Mouse (Mus musculus): Measurements from ENCODE around the gene Zfp654.
"Not testable (repeated sequence)": the region's sequence is repeated elsewhere in the genome, so short reads cannot be mapped to it uniquely, and the experiment has no call there.

Gene Zfp654

DNA sequence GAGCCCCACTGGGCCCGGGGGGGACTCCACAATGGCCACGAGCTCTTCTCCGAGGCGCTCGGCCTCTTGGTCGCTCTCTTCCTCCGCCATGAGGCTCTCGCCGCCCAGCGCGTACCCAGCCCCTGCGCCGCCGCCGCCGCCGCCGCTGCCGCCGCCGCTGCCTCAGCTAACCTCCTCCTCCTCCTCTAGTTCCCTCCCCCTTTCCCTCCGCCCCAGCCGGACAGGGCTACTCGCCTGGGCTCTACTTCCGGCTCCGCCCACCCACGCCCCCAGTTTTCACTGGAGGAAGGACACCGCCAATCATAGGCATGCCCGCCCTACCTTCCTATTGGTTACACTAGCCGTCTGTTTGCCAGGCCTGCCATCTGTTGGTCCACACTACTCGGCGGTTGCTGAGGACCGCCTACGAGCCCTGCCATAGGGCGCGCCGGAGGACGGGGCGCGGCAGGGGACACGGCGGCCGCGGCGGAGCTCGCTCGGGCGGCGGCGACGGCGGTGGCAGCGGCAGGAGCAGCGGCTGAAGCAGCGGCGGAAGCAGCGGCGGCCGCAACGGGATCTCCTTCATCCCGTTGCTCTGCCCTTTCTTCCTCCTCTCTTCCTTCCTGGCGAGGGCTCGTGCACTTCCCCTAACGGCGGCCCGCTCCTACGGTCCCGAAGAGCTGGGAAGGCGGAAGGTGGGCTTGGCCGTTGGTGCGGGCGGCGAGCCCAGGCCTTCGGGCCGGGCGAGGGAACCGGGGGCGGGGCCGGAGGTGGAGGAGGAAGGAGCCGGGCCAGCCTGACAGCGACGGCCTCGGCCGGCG is at the start of gene Zfp654, which contains the start of gene Cggbp1:
Gene Zfp654 (minus strand): TSS at position 90 of the 800 bp plus-strand sequence.
Gene Cggbp1 (plus strand): TSS at position 434 of the 800 bp plus-strand sequence.
- peak; percentile 99 for DNase-seq (ENCODE audit: low read depth, low spot score)

DNA sequence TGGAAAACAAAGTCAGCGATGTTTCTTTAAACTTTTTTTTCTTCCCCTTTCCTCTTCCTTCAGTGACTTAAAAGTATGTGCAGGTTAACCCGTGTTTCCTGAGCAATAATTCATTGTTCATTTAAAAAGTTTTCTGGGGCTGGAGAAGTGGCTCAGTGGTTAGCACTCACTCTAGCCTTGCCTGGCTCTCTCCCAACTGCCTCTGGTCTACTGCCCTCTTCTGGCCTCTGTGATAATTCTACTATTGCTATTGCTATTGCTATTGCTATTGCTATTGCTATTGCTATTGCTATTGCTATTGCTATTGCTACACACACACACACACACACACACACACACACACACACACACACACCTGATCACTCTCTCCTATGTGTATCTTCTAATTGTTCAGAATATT is 47.6 kb upstream of the Zfp654 start:
- no peak for DNase-seq (ENCODE audit: low read depth, low spot score)

DNA sequence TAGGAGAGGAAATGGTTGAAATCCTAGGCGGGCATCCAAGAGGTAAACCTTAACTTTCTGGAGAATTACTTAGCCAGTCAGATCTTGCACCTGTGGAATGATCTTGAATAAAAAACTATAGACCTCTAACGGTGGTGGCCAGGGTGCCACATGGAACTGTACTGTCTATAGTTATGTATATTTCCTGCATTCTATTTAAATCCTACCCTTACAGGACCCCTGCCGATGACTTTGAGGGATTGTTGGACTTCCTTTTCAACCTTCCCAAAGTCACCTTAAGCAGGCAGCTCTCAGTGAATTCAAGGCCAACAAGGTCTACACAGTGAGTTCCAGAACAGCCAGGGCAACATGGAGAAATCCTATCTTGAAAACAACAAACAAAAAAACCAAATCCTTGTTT is 38.0 kb upstream of the Zfp654 start:
- no peak for DNase-seq (ENCODE audit: low read depth, low spot score)

DNA sequence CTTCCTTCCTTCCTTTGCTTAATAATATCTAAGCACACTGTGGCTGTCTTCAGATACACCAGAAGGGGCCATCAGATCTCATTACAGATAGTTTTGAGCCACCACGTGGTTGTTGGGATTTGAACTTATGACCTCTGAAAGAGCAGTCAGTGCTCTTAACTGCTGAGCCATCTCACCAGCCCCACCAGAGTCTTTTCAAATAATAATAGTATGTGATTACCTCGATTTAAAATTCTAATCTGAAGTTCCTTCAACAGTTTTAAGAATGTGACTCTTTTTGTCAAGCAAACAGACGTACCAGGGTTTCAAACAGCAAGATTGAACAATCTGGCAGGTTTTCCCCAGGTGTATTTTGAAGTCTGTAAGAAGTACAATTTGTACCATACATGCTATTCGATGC is 34.1 kb upstream of the Zfp654 start:
- DNase-seq (ENCODE audit: low read depth, low spot score) = no peak

DNA sequence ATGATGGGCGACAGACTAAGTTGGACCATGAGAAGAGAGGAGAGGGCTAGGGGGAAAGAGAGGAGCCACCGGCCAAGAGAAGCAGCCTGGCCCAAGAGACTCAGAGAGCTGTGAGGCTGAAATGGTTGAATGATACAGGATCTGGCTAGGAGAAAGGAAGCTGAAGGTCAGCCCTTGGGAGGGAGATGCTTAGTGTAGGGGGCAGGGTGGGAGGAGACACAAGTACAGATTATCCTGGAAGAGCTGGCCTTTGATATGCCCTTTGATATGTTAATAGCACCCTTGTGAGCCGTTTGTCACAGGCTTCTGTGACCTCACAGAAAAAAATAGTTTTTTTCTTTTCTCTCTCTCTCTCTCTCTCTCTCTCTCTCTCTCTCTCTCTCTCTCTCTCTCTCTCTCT is 33.7 kb upstream of the Zfp654 start:
- no peak for DNase-seq (ENCODE audit: low read depth, low spot score)

DNA sequence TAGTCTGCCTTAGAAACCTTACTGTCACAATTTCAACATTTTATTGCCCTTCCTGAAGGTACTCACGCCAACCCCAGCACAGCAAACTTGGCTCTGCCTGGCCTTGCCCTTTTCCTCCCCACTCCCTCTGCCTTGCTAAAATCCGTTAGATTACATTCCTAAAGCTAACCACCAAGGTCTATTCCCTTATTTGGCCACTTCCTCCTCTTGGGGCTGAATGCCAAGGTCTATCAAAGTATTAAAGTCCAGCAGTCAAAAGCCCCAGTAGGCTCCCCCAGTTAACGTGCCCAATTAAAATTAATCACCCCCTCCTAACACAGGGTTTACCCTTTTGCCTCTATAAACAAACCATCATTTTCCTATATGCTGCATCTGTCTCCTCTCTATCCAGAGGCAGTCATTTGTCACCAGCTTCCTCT is 33.0 kb upstream of the Zfp654 start:
- no peak for DNase-seq (ENCODE audit: low read depth, low spot score)

DNA sequence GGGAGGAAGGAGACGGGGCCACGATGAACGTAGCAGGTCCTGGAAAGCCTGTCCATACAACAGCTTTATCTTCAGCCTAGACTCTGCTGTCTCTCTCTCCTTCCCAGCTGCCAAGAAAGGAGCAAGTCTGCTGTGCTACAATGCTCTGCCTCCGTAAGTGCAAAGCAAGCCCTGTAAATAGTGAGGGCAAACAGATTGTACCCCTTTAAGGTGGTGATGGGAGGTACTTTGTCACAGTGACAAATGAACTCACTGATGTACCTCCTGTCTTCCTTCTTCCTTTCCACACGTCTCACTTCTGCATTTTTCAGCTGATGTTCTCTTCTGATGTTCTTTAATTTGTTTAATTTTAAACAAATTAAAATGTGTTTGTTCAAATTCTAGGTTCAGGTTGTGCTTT is 32.4 kb upstream of the Zfp654 start:
- DNase-seq (ENCODE audit: low read depth, low spot score) = no peak

DNA sequence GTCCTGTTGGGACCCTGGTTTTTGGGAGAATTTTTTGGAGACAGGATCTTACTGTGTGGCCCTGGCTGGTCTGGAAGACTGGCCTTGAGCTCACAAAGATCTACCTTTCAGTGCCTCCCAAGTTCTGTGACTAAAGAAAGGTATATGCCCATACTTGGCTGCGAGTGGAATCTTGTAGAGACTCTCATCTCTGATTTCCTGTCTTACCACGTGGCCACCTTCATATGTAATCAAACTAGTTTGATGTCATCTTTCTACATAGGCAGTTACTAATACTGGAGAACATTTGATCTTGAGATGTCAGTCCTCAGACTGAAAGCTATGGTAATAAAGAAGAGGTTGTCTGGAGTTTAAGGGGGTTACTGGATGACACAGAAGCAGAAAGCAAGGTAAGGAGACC is 30.0 kb upstream of the Zfp654 start:
- DNase-seq (ENCODE audit: low read depth, low spot score) = no peak

DNA sequence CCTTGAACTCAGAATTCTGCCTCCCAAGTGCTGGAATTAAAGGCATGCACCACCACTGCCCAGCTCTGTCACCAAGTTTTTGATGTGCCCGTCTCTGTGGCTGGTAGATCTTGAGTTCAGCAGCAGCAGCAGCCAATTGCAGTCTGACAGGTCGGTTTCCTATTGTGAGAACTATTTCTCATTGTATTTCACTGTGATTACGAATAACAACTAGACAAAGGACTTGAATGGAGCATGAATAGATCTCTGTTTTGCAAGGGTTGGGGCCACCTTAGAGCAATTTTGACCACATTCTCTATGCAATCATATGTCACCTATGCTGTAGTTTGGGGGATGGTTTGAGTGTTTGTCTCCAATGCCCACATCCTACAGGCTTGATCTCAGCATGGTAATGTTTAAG is 29.5 kb upstream of the Zfp654 start:
- no peak for DNase-seq (ENCODE audit: low read depth, low spot score)

DNA sequence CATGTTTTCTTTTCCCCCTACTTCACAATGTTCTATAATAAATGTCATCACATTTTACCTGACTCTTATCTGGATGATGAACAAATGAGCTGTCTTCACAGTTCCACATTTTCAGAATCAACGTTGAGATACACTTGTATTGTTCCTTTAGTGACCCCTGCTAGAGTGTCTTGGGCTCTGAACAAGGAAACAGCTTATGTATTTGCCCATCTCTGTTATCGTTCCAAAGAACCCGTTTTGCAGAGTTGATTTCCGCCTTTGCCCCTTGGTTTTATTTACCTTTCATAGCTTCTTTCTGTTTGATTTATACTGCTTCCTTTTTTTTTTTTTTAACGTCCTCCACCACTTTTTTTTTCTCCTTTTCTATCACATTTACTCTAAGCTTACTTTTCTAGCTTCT is 28.3 kb upstream of the Zfp654 start:
- no peak for DNase-seq (ENCODE audit: low read depth, low spot score)

DNA sequence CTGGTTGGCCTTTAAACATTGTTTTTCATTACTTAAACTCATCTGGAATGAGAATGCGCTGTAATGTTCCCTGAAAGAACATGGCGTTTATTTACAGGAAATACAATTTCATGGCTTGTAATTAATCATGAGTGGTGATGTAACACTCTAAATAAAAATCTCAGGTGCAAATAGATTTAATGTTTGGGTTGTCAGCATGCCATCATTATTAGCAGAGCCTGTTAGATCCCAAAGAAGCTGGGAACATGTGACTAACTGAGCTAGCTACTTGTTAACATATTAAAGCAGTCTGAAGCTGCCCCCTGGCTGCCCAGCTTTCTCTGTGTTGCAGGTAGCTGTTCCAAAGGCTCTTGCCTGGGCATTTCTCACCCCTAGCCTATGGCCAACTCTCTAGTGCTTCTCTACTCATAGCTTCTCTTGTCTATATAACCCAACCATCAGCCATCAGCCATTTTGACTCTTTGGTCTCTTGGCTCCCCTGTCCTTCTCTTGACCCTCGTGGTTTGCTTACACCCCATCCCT is 27.2 kb upstream of the Zfp654 start:
- no peak for DNase-seq (ENCODE audit: low read depth, low spot score)

DNA sequence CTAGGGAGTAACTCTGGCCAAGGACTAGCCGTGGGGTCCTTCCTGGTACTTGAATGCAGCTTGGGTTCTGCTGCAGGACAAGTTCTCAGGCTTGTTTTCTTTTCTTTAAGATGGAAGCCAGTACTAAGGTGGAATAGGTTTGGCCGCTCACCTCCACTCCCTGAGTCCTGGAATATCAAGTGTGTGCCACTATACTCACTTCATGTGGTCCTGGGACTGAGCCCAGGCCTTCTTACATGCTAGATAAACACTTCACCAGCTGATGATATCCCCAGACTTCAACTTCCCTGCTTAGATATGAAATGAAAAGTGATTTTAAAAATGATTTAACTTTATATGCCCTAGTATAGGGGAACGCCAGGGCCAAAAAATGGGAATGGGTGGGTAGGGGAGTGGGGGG is 25.9 kb upstream of the Zfp654 start:
- DNase-seq (ENCODE audit: low read depth, low spot score) = no peak

DNA sequence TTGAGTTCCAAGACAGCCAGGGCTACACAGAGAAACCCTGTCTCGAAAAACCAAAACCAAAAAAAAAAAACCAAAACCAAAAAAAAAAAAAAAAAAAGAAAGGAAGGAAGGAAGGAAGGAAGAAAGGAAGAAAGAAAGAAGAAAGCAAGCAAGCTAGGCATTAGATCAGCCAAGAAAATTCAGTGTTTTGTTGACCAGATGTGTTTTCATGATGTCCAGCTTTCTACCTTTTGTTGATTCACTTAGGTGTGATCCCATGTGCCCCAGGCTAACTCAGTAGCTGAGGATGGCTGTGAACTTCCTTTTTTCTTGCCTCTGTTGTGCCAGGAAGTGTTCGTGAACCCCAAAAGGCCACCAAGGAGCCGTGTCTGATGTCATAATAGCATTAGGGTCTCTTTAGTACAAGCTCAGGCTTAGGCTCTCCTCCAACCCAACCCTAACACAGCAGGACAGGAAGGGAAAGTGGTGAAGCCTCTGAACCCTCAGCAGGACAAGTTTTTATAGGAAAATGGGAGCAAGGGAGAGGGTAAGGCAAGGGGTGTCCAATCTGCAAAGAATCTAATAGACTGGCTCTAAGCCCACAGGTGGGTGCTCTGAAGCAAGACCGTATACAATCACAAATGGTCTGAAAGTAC is 25.3 kb upstream of the Zfp654 start:
- DNase-seq (ENCODE audit: low read depth, low spot score) = no peak

DNA sequence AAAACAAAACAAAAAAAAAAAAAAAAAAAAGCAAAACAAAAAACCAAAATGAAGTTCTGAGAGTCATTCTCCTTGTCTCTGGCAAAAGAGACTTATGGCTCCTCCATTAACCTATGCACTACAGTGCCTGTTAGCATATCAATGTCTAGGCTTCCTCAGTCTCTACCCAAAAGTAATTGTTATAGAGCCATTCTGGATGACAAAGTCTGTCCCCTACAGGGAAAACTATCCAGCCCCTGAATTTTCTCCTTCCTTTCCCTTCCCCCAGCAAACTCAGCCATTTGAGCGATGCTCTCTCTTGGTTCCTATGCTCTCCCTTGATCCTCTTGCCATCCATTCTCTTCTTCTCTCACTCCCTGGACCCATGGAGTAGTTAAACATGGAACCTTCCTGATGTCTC is 24.4 kb upstream of the Zfp654 start:
- no peak for DNase-seq (ENCODE audit: low read depth, low spot score)

DNA sequence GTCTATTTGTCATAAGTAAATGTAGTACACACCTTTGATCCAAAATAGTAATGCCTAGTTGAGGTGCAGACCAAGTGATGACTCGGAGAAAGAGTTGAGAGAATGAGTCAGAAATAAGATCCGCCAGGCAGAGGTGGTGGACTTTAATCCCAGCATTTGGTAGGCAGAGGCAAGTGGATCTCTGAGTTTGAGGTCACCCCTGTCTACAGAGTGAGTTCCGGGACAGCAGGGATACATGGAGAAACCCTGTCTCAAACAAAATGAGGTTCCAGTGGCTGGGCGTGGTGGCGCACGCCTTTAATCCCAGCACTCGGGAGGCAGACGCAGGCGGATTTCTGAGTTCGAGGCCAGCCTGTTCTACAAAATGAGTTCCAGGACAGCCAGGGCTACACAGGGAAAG is 23.9 kb upstream of the Zfp654 start:
- no peak for DNase-seq (ENCODE audit: low read depth, low spot score)

DNA sequence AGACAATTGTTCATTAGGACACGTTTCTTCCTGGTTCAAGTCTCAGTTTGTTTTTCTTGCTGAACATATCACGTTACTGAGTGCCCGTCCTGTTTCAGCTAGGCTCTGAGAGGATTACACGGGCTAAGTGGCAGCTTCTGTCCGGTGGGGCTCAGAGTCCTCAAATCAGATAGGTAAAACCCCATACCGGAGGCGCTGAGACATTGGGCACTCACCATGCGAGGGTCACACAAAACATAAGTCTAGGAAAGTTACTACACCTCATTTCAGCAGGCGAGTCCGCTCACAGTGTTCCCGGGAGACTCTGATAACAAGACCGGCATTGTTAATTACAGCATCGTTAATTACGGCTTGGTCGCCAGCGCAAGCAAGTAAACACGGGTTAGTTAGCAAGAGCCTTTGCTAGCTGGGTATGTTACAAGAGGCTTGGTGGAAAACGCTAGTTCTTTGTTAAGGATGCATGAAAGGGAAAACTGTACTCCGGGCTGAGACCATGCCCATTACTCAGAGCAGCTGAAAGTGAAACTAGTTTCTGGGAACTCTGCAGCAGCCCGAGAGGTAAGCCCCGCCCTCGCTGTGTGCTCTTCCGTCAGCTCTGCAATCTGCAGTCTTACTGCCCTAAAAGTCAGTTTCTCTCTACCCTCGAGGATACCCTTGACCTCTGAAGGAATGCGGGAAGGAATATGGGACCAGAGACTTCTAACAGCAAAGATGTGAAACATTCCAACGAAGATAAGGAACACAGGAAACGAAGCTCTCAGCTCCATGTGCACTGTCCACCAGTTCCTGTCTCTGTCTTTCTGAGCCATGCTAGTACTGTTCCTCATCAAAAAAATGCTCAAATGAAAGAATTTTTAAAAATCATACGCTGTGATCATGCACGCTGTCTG is 22.2 kb upstream of the Zfp654 start:
- peak; percentile 46 for DNase-seq (ENCODE audit: low read depth, low spot score)

DNA sequence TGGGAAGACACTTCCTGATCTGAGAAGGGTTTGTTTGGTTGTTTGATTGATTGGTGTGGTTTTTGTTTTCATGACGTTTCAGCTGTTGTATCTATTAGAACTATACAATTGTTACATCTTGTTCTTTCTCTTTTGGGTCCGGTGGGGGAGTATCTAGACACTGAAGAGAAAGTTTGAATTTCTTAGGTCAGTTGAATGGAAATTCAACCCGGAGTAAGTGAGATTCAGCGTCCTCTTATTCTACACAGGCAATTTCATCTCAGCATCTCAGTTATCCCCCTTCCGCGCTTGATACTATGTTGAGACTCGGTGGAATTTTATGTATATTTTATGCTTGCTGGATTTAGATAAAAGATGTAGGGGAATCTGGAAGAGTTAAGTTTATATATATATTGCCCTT is 21.4 kb upstream of the Zfp654 start:
- DNase-seq (ENCODE audit: low read depth, low spot score) = no peak

DNA sequence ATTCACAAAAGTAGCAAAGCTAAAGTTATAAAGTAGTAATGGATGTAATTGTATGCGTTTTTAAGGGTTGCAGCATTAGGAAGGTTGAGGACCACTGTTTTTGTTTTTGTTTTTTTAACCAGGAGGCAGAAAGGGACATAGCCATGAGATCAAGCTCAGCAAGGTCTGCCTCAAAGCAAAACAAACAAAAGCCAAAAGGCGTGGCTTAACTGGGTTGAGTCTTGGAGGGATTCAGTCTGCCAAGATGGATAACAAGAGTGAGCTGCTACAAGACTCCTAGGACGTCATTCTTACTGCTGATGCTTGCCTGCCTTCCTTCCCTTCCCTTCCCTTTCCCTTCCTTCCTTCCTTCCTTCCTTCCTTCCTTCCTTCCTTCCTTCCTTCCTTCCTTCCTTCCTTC is 20.8 kb upstream of the Zfp654 start:
- no peak for DNase-seq (ENCODE audit: low read depth, low spot score)

DNA sequence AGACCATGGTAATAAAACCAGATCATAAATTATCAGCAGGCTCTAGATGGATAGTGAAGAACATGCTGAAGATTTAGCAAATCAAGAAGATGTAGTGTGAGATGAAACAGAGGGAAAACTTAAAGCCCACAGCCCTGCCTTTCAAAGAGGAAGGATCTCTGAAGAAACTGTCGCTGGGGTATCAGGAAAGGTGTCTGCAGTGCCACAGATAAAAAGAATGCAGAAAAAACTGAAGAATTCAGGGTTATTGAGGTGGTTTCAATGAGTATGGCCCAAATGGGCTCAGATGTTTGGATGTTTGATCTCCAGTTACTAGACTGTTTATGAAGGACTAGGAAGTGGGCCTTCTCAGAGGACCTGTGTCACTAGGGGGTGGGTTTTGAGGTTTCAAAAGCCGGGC is 18.2 kb upstream of the Zfp654 start:
- DNase-seq (ENCODE audit: low read depth, low spot score) = no peak

DNA sequence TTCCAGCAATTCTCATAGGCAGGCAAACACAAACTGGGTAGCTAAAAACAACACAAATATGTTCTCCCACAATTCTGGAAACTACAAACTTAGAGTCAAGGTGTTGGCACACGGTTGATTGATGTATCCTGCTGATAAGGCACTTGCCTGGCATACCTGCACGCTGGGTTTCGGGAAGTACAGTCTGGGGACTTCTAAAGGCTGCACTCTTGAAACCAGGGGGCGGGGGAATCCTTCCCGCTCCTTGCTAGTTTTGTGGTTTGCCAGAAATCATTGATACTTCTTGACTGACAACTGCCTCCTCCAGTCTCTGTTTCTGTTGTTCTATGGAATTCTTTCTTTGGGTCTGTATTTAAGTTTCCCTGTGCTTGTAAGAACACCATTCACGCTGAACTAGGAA is 17.2 kb upstream of the Zfp654 start:
- no peak for DNase-seq (ENCODE audit: low read depth, low spot score)

DNA sequence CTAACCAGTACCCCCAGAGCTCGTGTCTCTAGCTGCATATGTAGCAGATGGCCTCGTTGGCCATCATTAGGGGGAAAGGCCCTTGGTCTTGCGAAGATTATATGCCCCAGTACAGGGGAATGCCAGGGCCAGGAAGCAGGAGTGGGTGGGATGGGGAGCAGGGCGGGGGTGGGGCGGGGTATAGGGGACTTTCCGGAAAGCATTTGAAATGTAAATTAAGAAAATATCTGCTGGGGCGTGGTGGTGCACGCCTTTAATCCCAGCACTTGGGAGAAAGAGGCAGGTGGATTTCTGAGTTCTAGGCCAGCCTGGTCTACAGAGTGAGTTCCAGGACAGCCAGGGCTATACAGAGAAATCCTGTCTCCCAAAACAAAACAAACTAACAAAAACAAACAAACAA is 14.4 kb upstream of the Zfp654 start:
- DNase-seq (ENCODE audit: low read depth, low spot score) = not testable (repeated sequence)

DNA sequence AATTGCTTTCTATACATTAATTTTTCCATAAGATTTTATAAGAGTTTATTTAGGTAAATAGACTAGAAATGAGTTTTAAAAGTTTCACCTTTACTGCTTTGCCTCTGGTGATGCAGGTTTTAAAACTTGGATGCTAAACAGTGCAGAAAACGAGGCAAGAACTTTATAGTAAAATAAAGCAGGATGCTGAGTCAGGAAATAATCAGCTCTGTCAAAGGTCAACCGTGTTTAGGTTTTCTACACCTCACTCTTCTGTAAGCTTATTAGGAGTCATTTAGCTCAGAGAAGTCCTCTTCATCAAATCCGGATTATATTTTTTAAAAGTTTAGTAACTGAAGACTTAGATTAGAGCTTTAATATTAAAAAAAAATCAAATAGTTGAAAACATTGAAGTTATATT is 5.5 kb upstream of the Zfp654 start:
- no peak for DNase-seq (ENCODE audit: low read depth, low spot score)

Measured in telencephalon, adult 2 months (tissue).